Mouse (Mus musculus) heart, postnatal 25 days (tissue): ENCODE results near the gene Gm27021. TPM values are rescaled to one million over a fixed set of nuclear protein-coding genes. Genes with fewer than 3 reads are reported as not detected.

Source experiments
- DNase-seq: peaks from one replicate; pipeline ENCODE4 v3.0.0; 2022; ENCODE audit warnings: low spot score
- intact Hi-C: fragments of 180-260 bp; cut with DNase I; formaldehyde crosslinking; loops from one replicate; pipeline ENCODE4 v1.15.1; 2025
- total RNA-seq, 2 experiments: library from RNA; stranded (reverse); gene quantifications; 2 replicates each; pipeline ENCODE4 v1.2.3; 2021

Gene Gm27021
- total RNA-seq, 2 experiments from 2014 or later, result not detected

DNA sequence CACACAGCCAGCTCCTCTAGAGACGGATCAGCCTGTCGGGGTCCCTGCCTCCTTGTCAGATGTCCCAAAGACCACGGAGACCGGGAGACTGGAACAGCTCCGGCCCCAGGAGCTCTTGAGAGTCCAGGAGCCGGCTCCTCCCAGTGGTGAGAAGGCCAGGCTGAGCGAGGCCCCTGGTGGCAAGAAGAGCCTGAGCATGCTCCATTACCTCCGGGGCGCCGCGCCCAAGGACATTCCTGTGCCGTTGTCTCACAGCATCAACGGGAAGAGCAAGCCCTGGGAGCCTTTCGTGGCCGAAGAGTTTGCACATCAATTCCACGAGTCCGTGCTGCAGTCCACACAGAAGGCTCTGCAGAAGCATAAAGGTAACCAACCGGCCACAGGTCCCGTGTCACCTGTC lies 92.9 kb downstream of the Gm27021 start:
- intact Hi-C loops, result no loop called here

DNA sequence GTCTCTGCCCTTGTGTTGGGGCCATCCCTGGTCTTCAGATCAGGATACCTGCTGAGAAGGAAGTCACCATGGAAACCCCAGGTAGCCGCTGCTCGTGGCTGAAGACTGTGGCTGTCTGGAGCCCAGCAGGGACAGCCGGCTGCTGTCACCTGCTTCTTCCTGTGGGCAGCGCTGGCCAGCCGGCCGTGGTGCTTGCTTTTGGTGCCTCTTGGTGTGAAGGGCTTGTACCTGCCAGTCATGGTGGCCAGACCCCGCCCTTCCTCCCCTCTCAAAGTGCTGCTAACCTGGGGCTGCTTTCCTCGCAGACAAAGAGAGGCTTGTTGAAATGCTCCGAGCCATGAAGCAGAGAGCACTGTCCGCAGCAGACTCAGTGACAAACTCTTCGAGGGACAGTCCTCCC lies 94.0 kb downstream of the Gm27021 start:
- intact Hi-C loops, result no loop called here
- no peak for DNase-seq

More for the DNA sequence above, 92.9 kb downstream of the Gm27021 start:
- DNase-seq, result no peak

DNA sequence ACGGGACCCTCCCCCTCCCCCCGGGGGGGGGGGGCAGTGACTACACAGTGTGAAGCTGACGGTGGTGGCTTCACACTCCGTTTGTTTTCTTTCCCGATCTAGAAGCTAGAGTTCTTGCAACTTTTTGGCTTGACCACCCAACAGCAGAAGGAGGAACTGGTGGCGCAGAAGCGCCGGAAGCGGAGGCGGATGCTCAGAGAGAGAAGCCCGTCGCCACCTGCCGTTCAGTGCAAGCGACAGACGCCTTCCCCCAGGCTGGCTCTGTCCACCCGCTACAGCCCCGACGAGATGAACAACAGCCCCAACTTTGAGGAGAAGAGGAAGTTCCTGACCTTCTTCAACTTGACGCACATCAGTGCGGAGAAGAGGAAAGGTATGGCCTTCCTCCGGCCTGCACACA lies 95.3 kb downstream of the Gm27021 start:
- DNase-seq, result no peak
- intact Hi-C loops, result no loop called here

DNA sequence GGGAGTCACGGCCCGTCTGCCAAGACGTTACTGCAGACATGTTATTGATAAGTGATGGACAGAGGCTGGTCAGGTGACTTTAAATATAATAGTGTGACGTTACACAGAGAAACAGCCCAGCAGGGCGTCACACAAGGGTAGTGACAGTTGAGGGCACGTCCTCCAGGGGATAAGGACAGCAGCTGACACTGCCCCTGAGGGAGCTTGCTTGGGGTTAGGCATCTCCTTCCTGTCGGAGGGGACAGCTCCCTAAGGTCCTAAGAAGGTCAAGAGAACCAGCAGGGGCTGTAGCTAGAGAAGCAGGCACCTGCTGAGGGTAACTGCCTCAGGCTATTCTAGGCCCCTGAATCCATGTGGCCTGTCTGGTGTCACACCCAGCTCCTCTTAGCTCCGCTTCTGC lies 96.3 kb downstream of the Gm27021 start:
- DNase-seq, result no peak
- intact Hi-C loops, result no loop called here

DNA sequence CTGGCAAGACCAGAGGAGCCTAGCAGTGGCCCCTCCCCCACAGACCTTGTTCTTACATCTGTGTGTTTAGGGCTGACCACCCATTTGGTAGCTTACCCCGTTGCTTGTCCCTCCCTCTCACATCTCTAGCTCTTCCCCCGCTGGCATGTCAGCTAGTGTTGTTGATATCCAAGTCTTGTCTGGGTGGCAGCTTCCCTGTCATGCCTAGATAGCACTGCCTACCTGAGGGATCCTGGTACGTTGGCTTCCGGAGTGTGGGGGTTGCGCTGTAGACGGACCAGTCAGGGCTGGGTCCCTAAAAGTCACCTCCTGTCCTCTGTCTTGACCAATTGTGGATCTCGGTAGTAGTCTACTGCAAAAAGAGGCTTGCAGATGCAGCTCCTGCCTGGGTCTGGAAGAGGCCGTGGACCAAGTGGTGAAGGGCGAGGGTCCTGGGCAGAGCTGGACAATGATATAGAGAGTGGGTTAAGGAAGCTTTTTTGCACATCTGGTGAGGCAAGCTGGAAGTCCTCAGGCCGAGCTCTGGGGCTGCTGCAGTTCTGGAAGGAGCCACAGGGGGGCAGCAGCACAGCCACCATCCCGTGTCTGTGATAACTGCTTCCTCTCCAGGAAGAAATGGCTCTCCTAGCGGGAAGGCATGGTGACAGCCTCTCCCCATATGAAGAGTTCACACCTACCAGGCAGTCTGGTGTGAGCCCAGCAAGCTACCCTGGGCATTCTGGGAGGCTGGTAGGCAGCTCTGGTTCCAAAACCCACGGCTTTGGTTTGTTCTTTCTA lies 97.8 kb downstream of the Gm27021 start:
- peak; percentile 38 for DNase-seq
- intact Hi-C loops, result no loop called here

DNA sequence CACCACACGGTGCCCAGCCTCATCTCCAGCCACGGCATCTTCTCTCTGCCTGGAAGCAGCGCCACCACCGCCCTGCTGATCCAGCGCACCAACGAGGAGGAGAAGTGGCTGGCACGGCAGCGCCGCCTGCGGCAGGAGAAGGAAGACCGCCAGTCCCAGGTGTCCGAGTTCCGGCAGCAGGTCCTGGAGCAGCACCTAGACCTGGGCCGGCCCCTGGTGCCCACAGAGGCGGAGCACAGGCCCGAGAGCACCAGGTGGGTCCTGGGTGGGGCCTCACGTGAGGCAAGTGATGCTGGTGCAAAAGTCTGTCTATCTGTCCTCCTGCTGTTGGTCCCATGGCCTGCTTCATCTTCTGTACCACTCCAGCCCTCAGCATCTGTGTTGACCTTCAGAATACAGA lies 98.8 kb downstream of the Gm27021 start:
- intact Hi-C loops, result no loop called here
- no peak for DNase-seq

DNA sequence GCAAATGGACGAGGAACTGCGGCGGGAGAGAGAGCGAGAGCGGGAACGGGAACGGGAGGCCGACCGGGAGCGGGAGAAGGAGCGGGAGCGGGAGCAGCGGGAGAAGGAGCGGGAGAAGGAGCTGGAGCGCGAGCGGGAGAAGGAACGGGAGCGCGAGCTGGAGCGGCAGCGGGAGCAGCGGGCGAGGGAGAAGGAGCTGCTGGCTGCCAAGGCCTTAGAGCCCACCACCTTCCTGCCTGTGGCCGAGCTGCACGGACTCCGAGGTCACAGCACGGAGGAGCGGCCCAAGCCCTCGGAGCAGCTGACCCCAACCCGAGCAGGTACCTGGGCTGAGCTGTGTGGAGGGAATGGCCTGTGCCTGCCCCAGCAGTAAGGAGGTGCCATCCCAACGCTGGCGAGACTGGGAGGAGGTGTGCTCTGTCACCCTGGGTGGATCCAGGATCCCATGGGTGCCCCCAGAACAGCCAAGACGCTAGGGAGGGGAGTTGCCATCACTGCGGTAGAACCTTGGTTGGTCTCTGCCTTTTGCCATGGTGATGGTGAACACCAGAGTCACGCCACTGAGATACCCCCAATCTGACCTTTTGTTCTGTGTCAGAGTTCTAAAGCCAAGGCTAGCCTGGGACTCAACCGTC lies 99.6 kb downstream of the Gm27021 start:
- intact Hi-C loops, result no loop called here
- DNase-seq, result no peak

DNA sequence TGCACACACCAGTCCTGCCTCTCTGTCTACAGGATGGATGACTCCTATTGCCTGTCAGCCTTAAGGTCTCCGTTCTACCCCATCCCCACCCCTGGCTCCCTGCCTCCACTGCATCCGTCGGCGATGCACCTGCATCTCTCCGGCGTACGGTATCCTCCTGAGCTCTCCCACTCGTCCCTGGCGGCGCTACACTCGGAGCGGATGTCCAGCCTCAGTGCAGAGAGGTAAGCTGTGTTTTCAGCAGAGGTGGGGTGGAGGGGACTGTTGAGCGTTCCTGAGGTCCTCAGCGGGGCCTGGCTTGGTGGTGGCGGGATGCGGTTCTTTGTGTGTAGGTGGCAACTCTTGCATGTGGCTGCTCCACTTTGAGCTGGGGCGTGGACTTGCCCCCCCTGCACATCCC lies 100.1 kb downstream of the Gm27021 start:
- no peak for DNase-seq
- intact Hi-C loops, result no loop called here

DNA sequence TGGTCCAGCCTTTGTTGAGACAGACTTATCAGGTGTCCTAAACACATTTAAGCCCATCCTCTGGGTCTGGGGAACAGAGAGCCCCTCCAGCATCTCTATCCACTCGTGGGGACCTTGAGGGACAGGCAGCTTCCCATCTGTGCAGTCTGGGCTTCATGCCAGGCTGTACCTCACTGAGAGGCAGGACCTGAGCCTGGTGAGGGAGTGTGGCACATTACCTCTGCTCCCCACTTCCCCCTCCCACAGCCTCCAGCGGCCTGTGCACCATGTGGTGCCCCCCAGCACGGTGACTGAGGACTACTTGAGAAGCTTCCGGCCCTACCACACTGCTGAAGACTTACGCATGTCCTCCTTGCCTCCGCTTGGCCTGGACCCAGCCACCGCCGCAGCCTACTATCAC lies 101.2 kb downstream of the Gm27021 start:
- DNase-seq, result no peak
- intact Hi-C loops, result no loop called here

DNA sequence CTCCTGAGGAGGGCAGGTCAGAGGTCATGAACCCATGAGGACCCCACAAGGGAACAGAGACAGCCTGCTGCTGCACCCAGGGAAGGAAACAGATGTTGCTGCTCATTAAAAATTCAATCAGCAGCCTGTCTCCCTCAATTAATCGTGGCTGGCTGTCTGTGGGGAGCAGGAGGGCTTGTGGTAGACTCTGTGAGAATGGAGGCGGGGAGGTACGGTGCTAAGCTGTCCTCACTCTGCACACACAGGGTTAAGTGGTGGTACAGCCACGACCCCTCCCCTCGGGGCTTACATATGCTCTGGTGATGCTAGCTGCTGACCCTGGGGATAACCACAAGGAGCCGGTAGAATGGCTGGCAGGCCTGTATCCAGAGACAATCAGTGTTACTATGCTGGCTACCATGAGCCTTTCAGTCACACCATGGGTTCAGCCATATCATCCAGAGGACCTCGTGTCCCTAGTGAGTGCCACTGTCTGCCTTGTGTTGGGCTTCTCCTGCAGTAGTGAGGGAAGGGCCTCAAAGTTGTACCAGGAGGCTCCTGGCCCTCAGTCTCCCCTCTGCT lies 102.6 kb downstream of the Gm27021 start:
- intact Hi-C loops, result no loop called here
- no peak for DNase-seq

DNA sequence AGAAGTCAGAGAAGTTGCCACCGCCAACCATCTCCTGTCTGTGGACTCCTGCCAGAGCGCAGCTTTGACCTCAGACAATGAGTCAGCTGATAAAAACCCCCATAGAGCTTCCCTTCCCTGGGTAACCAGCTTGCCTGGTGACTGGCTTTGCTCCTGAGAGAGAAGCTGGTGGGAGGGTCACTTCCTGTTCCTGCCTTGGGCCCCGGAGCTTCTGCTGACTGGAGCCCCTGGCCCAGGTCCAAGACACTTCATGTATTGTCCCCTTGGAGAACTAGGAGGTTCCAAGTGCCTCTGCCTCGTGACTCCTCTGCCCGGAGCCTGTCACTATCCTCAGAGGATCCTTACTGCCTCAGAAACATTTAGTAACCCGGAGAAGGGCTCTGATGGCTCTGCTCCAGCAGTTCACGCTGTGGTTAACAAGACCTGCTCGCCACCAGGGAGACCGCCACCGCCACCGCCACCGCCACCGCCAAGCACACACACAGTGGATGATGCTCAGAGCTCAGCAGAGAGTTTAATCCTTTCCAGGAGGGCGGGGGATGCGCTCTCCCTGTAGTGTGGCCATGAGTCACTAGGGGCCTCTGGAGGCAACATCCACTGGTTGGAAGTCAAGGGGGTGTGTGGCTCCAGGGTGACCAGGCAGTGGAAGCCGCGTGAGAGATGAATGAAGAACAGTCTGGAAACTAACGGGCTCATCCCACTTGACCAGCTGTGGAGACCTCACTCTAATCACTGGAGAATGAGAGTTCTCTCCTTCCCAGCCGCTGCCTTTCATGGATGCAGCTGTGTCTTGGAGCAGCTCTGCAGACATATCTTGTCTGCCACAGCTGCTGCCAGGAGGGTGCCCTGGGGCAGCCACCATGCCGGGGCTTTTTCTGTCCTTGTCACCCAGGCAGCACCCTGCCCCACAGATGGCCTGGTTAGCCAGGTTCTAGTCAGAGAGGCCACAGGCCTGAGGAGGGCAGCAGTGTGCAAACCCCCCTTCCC lies 103.7 kb downstream of the Gm27021 start:
- intact Hi-C loops, result no loop called here
- peak; percentile 87 for DNase-seq

DNA sequence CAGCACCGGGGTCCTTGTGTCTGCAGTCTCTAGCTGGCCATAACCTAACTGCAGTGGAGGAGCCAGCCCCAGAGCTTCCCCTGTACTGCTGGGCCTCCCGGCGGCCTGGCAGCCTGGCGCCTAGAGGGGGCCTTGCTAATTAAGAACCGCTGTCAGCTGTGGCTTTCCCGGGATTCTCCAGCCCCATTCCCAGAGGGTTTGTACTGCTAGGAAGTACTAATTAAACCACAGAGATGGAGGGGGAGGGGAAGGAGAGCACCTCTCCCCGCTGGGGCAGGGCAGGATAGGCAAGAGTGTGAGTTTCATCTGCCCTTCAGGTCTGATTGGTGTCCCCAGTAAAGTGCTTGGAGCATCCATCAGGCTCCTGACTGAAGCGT lies 104.5 kb downstream of the Gm27021 start:
- no peak for DNase-seq
- intact Hi-C loops, result no loop called here

DNA sequence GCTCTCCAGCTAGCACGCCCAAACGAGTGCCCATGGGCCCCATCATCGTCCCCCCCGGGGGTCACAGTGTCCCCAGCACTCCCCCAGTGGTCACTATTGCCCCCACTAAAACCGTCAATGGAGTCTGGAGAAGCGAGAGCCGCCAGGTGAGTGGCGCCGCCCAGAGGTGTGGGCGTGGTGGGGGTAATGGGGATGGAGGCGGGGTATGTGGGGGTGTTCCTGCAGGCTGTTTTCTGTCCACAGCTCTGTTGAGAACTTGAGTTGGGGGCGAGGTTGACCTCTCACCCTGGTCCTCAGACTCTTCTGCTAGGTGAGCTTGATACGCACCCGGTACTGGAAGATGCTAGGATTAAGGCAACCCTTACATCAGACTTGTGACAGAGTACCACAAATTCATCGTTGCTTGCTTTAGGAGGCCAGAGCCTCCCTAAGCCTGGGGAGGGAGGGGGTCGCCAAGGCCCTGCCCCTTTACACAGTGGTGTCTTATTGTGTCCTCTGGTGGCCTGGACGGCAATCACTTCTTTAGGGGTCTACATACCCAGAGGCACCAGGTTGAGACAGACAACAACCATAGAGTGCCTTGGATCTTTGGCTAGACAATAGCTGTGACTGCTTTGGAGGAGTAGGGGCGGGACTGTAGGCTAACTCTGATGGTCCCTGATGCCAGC lies 105.1 kb downstream of the Gm27021 start:
- no peak for DNase-seq

DNA sequence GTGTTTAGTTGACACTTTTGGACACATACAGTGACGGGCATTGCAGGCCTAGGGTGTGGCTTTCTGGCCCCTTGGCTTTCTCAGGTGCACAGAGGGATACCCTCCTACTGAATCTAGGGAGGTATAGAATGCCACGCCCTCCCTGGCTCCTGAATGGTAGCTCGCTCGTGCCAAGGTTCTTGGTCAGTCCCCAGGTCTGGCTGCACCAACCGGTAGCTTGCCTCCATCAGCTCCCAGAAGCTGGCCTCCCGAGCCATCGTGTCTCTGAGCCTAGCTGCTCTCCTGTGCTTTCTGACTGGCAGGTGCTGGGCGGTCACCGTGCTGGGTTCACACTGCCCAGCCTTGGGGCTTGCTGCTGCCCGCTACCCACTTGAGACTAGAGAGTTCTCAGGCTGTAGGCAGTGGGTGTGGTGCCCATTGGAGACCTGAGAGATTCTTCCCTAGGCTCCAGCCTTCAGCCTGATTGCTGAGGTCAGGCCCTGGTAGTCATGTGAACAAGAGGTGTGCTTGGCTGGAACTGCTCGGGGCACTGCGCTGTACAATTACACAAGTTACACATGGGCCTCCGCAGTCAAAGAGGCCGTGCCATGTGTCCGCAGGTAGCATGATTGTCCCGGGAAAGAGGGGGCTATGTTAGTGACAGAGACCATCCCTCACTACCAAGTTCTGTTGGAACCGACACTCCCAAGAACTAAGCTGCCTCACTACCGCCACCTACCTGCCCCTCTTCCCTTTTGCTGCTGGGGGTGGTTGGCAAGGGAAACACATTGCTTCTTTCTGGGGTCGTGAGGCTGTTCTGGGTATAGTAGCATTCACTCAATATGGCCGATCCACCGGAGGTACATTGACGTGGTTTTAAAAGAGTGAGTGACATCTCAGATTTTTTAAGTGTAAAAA lies 106.1 kb downstream of the Gm27021 start:
- no peak for DNase-seq
- intact Hi-C loops, result no loop called here

More for the DNA sequence above, 105.1 kb downstream of the Gm27021 start:
- intact Hi-C loops, result no loop called here

DNA sequence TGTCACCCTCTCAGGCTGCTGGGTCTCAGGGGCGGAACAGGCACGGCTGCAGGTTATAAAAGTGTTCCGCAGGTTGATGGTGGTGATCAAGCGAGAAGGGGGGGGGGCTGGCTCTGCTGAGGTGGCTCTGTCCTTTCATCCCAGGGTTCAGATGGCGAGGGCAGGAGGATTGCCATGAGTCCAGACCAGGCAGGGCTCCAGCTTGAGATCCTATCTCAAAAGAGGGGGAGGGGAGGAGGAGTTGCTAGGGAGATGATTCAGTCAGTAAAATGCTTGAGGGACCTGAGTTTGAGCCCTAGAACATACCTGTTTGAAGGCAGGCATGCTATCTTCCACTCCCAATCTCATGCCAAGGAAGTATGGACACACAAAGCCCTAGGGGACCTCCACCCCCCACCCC lies 107.3 kb downstream of the Gm27021 start:
- intact Hi-C loops, result no loop called here
- no peak for DNase-seq

DNA sequence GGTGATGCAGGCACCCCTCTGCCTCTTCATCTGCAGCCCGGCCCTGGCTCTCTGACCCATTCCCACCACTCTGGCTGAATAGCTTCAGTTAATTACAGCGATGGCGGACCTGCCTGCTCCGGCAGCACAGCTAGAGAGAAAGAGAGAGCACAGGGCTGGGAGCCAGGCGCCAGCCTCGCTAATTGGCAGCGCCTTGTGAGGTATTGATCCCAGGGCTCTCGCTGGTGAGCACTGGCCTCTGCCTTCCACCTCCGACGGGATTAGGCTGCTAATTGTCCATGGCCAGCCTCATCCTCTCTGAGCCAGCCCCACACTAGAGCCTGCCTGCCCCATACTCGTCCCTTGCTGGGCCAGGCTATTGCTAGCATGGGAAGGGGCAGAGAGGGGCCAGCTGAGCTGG lies 108.2 kb downstream of the Gm27021 start:
- DNase-seq, result no peak
- intact Hi-C loops, result no loop called here
